Mouse (Mus musculus): ENCODE results near the gene 2810006K23Rik. TPM values are rescaled to one million over a fixed set of nuclear protein-coding genes. Genes with fewer than 3 reads are reported as not detected.
"Not testable (repeated sequence)": the region's sequence is repeated elsewhere in the genome, so short reads cannot be mapped to it uniquely, and the experiment has no call there.

Gene 2810006K23Rik
- 9.2 and 13.2 TPM in 2 replicates for total RNA-seq (2014; fragmentation: Nextera tagmentation)
- 16.6 and 18.7 TPM in 2 replicates for total RNA-seq (2017)

DNA sequence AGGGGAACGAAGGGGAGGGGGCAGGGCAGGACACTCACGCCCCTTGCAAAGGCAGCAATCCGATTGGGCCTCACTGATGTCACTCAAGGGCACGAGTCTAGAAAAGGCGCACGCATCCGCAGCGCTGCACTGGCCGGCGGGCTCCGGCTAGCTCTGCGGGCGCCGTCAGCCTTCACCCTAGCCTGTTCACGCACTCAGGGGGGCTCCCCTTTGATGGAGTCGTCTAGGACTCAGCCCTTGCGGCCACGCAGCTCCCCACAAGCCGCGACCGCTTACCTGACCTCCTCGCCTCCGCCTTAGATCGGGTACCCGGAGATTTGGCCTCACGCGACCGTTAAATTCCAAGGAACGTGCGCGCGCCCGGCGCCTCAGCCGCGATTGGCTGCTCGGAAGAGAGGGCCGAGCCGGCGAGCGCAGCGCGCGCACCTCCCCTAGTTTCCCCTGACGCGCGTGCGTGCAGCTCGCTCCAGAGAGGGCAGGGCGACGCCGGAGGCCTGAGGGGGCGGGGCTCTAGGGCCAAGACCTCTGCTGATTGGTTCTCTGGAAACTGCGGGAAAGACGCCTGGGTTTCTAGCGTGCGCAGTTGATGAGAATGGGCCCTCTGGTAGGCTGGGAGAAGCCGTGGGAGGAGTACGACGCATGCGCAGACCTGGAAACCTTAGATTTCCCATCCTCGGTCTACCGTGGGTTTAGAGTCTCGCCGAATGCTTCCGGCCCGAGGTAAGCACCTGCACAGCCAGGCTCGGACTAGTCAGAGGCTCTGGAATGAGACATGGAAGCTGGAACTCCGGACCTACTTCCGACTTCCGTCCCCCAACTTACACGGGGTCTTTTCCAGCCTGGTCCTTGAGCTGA is at the start of gene 2810006K23Rik, which contains the start of gene Mphosph9:
2810006K23Rik (plus strand) TSS at position 580 of the 855 bp plus-strand sequence.
Mphosph9 (minus strand) TSS at position 463 of the 855 bp plus-strand sequence.
- peak; percentile 94 for ATAC-seq (replicated peaks; ENCODE audit: low FRiP score, low TSS enrichment, poor library complexity, severe bottlenecking)

DNA sequence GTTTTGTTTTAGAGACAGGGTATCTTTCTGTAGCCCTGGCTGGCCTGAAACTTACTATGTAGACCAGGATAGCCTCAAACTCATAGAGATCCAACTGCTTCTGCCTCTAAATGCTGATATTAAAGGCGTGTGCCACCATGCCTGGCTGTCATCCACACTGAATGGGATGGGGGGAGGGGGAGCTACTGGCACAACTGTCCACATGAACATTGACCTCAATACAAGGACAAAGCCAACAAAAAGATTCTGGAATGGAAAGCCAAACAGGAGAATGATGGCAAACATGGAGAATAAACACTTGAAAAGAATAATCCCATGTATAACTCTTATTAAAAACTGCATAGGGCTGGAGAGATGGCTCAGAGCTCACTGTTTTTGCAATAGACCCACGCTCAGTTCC is 45.0 kb upstream of the 2810006K23Rik start:
- ATAC-seq (replicated peaks; ENCODE audit: low FRiP score, low TSS enrichment, poor library complexity, severe bottlenecking), result no peak

DNA sequence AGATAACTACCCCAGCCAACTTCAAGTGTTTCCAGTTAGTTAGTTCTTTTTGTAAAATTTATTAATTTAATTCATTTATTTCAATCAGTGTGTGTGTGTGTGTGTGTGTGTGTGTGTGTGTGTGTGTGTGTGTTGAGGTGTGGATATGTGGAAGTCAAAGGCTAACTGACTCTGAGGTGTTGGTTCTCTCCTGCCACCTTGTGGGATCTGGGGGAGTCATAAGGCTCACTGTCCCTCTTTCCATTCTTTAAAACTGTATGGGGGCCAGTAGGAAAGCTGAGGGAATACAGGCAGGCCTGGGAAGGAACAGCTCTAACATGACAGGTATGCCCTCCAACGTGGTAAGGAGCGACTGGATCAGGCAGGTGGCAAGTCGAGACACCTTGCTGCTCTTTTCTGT is 43.6 kb upstream of the 2810006K23Rik start:
- ATAC-seq (replicated peaks; ENCODE audit: low FRiP score, low TSS enrichment, poor library complexity, severe bottlenecking), result no peak

DNA sequence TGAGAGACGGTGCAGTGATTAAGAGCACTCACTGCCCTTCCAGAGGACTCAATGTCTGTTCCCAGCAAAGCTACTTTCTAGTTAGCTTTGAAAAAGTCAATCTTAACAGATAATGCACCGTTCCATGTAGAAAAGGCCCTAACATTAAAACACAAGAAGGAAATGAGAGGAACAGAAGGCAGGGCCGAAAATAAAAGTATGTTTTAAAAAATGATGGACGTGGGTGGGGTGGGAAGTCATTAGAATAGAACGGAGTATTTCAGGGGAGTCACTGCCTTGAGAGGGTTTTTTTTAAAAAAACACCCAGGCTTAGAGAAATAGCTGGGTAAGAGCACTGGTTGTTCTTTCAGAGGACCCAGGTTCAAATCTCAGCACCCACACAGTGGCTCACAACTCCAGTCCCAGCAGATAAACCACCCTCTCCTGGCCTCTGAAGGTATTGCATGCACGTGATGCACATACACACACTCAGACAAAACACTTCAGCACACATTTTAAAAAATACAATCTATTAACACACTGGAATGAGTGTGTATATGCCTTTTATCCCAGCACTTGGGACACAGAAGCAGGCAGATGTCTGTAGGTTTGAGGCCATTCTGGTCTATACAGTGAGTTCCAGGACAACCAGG is 40.2 kb upstream of the 2810006K23Rik start:
- ATAC-seq (replicated peaks; ENCODE audit: low FRiP score, low TSS enrichment, poor library complexity, severe bottlenecking), result no peak

DNA sequence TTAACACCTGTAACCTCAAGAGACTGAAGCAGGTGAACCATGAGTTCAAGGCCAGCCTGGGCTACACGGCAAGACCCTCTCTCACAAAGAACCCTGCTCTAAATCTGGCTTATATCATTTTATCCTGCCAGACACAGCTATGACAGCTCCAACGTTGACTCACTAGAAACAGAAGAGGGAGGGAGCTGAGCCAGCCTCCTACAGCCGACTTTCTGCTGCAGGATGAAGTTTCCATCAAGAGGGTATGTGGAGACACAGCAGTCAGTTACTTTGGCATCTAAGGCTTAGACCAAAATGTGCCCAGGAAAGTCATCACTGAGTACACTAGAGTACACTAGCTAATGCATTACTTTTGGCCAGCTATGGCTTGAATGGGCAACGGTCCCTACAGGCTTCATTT is 37.7 kb upstream of the 2810006K23Rik start:
- ATAC-seq (replicated peaks; ENCODE audit: low FRiP score, low TSS enrichment, poor library complexity, severe bottlenecking), result no peak

DNA sequence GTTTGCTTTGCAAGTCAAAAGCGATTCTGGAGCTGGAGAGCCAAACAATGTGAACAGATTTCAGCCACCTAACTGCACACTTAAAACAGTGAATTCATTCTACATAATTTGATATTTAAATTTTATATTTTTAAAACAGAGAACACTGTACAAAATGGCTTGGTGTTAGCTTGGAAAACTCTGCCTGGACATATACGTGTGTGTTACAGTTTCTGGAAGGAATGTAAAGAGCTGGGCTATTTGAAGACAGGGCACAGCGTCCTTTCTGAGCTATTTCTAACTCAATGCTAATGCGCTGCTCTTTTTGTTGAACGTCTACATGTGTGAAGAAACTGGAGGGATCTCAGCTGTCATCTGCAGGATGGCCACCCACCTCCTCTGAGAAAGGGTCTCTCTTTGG is 33.9 kb upstream of the 2810006K23Rik start:
- no peak for ATAC-seq (replicated peaks; ENCODE audit: low FRiP score, low TSS enrichment, poor library complexity, severe bottlenecking)

DNA sequence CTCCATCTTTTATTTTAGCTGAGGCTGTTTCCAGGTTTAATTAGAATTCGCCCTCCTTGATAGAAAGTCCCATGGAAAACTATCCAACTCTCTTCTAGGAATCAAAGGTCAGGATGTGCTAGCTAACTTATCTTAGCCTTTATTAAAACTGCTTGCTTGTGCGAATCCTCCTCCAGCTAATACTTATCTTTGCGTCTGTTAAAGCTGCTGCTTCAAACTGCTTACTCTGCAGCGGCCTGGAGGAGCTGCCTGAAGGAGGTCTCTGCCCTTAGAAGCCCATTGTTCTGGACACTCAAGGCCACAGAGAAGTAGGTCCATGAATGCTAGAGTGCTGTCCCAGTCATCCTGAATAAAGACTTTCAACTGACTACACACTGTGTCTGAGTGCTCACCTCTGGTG is 31.4 kb upstream of the 2810006K23Rik start:
- ATAC-seq (replicated peaks; ENCODE audit: low FRiP score, low TSS enrichment, poor library complexity, severe bottlenecking), result no peak

GRCm38 (mm10) chr5:124299307-124299706 is 28.6 kb upstream of the 2810006K23Rik start:
- not testable (repeated sequence) for ATAC-seq (replicated peaks; ENCODE audit: low FRiP score, low TSS enrichment, poor library complexity, severe bottlenecking)

DNA sequence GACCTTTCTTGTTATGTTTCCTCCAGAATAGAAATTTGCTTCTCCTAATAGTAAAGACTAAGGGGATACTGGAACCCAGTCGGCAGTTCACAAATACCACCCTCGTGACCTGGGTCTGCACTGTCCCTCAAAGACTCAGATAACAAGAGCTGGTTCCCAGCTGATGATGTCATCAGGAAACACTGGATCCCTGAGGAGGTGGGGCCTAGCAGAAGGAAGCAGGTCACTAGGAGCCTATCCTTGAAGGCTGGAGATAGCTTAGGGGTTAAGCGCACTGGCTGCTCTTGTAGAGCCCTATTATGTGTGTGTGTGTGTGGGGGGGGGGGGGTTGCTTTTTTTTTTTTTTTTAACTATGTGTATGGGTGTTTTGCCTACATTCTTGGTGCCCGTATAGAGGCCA is 27.8 kb upstream of the 2810006K23Rik start:
- no peak for ATAC-seq (replicated peaks; ENCODE audit: low FRiP score, low TSS enrichment, poor library complexity, severe bottlenecking)

DNA sequence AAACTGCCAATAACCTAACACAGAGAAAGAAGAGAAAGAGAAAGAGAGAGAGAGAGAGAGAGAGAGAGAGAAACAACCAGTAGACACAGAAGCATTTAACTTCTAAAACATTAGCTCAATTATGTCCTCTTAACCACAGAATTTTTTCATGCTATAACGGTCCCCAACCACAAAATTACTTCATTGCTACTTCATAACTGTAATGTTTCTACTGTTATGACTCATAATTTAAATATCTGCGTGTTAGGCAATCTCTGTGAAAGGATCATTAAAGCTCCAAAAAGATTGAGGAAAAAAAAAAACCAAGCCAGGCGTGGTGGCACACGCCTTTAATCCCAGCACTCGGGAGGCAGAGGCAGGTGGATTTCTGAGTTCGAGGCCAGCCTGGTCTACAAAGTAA is 25.0 kb upstream of the 2810006K23Rik start:
- not testable (repeated sequence) for ATAC-seq (replicated peaks; ENCODE audit: low FRiP score, low TSS enrichment, poor library complexity, severe bottlenecking)

DNA sequence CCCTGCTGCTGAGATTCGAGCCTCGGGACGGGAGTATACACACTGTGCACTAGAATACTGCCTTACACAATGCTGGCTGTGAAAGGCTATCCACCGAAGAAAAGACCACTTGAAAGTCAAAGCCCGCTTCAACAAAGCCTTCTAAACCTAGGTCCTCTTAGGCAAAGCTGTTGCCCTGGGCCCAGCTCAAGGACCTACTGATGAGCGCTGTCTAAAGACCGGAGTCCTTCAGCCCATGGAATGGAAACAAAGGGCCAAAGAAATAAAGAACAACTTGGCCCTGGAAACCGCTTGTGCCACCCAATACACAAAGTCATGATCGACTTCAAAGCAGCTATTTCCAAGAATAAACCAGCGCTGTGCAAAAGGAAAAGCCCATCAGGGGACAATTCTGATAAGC is 18.7 kb upstream of the 2810006K23Rik start:
- no peak for ATAC-seq (replicated peaks; ENCODE audit: low FRiP score, low TSS enrichment, poor library complexity, severe bottlenecking)

- ATAC-seq (replicated peaks; ENCODE audit: low FRiP score, low TSS enrichment, poor library complexity, severe bottlenecking), result no peak
Measured at GRCm38 (mm10) chr5:124310091-124310490, 17.8 kb upstream of the 2810006K23Rik start.

DNA sequence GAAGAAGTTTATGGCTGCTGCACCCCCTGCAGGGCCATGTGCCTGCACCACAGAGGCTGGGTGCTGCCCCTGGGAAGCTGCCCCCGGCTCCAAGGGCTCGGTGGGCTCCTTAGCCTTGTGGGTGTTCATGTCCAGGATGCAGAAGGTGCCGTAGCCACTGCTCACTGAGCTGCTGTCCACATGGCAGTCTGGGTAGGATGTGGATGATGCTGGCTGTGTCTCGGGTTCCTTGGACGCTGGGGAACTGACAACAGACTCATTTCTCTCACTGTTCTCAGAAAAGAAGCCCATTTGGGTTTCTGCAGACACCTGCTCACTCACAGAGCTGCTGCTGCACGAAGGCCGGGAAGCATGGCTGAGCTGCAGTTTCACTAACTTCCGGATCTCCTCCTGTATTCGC is 12.4 kb upstream of the 2810006K23Rik start:
- ATAC-seq (replicated peaks; ENCODE audit: low FRiP score, low TSS enrichment, poor library complexity, severe bottlenecking), result no peak

GRCm38 (mm10) chr5:124315941-124316340 is 11.9 kb upstream of the 2810006K23Rik start:
- ATAC-seq (replicated peaks; ENCODE audit: low FRiP score, low TSS enrichment, poor library complexity, severe bottlenecking), result no peak

DNA sequence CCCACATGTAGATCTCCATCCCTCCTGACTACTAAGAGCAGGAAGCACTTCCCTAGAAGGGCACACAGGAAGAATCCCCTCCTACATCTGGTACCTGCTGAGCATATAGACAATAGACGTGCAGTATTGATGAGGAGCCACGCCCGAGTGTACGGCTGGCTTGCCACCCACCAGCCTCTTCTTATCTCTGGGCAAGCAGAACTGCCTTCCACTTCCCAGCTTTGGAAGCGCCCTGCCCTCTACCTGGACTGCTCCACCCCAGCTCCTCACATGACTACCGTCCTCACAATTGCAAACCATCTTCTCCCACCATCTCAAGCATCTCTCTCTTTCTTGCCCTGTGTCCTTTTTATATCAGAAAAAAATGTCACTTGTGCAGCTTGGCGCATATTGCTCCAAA is 10.2 kb upstream of the 2810006K23Rik start:
- 0 out of 2 replicates have a peak, but pooled peaks have one; percentile 70 for ATAC-seq (replicated peaks; ENCODE audit: low FRiP score, low TSS enrichment, poor library complexity, severe bottlenecking)

- no peak for ATAC-seq (replicated peaks; ENCODE audit: low FRiP score, low TSS enrichment, poor library complexity, severe bottlenecking)
Measured at GRCm38 (mm10) chr5:124326829-124327228, 1.1 kb upstream of the 2810006K23Rik start.

DNA sequence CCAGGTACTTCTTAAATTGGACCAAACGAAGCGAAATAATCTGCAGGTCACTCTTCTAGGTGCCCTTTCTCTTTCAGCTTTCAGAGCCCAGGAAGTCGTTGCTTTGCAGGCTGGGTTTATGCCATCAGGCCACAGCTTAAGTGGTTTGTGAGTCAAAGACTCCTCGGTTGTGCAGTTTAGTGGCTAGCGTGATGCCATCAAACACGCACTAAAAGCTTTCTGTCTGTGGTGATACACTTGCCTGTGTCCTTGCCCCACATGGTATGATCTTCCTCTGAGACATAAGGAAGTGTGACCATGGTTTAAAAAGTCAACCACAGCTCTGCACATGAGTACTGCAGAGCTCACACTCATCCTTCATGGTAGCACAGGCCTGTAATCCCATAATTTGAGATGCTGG is 2.2 kb downstream of the 2810006K23Rik start:
- ATAC-seq (replicated peaks; ENCODE audit: low FRiP score, low TSS enrichment, poor library complexity, severe bottlenecking), result no peak

- ATAC-seq (replicated peaks; ENCODE audit: low FRiP score, low TSS enrichment, poor library complexity, severe bottlenecking), result no peak
Measured at GRCm38 (mm10) chr5:124334392-124334791, 6.5 kb downstream of the 2810006K23Rik start.

GRCm38 (mm10) chr5:124337103-124337502 is 9.2 kb downstream of the 2810006K23Rik start:
- ATAC-seq (replicated peaks; ENCODE audit: low FRiP score, low TSS enrichment, poor library complexity, severe bottlenecking), result no peak

DNA sequence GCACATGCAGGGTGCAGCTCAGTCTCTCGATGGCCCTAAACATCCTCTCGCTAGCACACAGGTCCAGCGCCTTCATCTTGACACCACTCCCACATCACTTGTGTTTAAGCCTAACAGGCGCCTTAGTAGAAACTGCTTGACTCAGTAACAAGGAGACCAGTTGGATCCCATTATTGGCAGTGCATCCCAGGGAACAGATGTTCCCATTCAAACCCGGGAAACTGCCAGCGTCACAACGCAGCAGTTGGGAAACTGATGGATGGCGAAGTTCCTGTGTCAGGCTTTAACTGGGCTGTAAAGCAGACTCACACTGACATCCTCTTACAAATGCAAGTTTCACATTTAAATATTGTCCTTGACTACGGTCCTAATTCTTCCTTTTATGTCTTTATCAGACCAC is 10.0 kb downstream of the 2810006K23Rik start:
- no peak for ATAC-seq (replicated peaks; ENCODE audit: low FRiP score, low TSS enrichment, poor library complexity, severe bottlenecking)

- no peak for ATAC-seq (replicated peaks; ENCODE audit: low FRiP score, low TSS enrichment, poor library complexity, severe bottlenecking)
Measured at GRCm38 (mm10) chr5:124338791-124339190, 10.9 kb downstream of the 2810006K23Rik start.
